Mouse (Mus musculus) E14TG2a.4 (cell line): ENCODE measurements around the gene Gm20388.

Experiments used
- CTCF ChIP-seq: conservative IDR thresholded peaks from 2 replicates; pipeline ENCODE4 v1.5.1; 2014; ENCODE audit warnings: low read length
- NANOG ChIP-seq: IDR thresholded peaks from 2 replicates; pipeline ENCODE4 v1.6.1; 2014; ENCODE audit warnings: borderline replicate concordance, low read length, mixed read lengths

DNA sequence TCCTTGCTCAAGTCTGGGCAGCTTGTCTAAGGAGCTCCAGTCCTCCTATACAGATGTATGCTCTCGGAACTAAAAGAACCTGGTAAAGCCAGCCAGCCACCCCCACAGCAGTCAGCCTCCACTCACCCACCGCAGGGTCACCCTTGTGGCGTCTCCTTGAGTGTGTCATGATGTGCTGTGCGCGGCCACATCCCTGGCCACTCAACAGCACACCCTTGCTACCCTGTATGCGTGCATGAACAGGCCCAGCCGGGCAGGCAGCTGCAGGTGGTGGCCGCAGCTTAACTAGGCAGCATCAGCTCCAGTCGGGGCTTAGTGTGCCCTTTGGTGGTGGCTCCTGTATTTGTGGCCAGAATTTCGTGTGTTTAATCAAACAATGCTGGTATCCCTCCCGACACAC, 2546.5 kb downstream of the Gm20388 start:
- no peak for TF ChIP-seq CTCF
- TF ChIP-seq NANOG = no peak
